Mouse (Mus musculus): ENCODE measurements around the gene Gm27027.
A peak's percentile ranks its signal among the peaks of the same experiment; 100 is the strongest.

Gm27027 gene

DNA sequence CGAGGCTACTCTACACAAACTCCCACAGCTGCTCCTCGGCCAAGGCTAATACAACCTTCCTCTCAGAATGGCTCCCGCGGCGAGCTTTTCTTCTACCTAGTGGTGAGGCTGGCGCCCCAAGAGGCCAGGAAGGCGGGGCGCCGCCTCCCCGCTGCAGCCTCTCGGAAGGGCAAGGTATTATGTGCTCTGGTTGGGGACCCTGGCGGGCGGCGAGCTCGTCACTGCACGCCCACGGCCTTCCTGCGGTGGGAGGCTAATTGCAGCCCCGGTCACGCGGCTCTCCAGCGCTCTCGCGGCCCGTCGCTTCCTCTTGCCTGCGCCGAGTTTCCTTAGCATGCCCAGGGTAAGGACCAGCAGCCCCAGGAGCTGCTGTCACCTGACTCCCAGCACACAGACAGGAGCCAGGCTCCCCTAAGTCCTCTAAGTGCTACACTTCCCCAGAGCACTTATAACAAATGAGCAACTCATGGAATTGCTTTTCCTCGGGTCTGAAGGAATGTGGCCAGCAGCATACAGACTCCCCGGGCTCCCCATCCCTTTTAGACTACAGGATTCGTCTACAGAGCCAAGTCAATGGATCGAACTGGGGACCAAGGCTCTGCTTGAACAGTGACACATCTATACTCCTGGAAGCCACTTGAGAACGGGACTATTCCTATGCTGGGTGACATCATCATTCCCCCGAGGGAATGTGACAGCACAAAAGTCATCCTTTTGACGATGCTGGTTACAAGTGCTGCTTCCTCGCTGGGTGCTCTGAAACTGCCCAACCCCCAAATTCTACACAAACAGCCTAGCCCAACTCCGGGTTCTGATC lies 19.5 kb downstream of the Gm27027 start:
- peak; percentile 29 to 74 for DNase-seq (ENCODE audit: low spot score in 2 of 2)

DNA sequence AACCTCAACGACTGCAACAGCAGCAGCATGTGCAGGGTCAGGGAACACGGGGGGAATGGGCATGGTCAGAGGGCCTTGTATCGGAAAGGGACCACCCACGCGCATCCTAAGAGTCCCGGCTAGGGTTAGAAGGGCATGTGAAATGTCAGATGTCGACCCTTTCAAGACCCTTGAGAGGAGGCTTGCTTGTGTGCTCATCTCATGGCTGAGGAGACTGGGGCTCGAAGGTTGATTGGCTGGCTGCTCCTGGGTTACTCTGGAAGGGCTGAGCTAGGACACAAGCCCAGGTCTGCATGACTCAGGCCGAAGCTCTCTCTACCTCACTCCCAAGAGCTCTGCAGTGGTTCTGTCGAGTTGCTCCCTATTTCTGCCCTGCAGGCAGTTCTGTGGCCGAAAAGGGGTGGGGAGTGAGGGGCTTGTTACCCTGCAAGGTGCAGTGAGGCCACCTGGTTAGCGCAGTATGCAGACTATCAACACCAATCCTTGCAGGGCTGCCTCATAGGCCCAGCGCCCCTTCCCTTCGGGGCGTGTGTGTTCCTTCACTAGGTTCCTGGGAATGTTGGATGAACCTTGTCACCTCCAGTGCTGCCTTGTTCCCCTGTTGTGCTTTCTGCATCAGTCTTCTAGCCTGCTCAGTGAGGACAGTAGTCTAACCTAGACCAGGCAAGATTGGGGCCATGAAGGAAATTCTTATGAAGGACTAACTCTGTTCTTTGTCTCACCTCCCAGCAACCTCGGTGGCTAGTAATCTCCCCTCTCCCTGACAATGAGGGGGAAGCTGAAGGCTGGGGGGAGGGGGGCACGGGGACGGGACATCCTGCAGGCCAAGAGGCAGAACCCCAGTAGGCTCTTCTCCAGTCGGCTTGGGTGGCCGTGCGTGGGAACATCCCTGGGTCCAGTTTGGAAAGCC lies 20.4 kb downstream of the Gm27027 start:
- no peak for DNase-seq (ENCODE audit: low spot score in 2 of 2)

DNA sequence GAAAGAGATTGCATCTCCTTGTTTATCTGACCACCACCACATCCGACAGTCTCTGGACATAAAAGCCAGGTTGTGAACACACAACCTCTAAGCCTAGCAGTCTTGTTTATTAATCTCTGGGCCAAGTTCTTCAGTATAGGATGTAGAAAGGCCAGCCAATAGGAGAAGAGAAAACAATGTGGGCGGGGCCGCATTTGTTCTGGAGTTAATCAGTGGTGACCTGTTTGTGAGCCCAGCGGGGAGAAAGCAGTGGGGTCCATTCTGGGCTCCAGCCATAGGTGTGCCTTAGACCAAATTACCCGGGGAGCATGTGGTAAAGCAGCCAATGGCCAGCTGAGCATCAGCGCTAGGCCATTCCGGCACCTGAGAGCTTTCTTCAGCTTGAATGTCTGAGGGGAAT lies 21.1 kb downstream of the Gm27027 start:
- no peak for DNase-seq (ENCODE audit: low spot score in 2 of 2)

GRCm38 (mm10) chr2:93971647-93972046 lies 24.5 kb downstream of the Gm27027 start:
- DNase-seq (ENCODE audit: low spot score in 2 of 2), result no peak

DNA sequence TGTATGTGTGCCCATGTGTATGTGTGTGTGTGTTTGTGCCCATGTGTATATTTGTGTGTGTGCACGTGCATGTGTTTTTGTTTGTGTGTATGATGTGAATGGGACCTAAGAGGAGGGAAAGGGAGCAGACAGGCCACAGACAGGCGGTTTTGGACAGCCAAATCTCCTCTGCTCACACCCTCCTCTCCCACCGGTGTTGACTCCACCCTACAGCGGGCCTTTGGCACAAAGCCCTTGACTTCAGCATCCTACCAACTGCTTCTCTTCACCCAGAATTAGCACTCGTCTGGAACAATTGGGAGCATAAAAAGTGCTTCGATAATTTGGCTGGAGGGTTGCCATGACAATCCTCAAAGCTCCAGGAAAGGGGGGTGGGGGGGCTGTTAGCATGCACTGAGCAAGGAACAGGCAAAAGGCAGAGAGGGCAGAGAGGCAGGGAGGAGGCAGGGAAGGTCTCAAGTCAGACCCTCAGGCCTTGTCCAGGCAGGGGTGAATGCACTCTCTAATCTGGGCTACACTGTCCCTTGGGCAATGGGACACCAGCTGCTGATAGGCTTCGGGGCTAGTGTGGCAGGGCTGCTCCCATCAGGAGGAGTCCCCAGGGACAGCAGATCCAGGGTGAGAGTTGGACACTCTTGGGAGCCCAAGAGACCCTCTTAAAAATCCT lies 31.5 kb downstream of the Gm27027 start:
- no peak for DNase-seq (ENCODE audit: low spot score in 2 of 2)

GRCm38 (mm10) chr2:93963802-93964201 lies 32.4 kb downstream of the Gm27027 start:
- no peak for DNase-seq (ENCODE audit: low spot score in 2 of 2)

DNA sequence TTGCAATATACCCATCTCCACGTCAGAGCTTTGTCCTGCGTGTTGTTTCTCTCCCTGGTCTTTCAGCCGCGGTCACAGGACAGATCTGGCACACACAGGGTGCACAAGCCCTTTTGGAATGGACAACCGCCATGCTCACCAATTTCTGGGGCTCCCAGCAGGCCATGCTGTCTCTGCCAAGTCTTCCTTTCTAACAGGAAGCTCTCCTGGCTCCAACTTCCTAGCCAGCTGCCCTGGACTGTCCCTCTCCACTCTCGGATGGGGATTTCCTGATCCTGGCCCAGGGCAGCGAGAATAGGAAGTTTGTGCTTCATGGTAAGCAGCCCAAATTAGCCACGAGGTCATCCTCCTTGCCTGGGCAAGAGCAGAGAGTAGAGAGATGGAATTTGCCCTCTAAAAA lies 34.4 kb downstream of the Gm27027 start:
- DNase-seq (ENCODE audit: low spot score in 2 of 2), result no peak

DNA sequence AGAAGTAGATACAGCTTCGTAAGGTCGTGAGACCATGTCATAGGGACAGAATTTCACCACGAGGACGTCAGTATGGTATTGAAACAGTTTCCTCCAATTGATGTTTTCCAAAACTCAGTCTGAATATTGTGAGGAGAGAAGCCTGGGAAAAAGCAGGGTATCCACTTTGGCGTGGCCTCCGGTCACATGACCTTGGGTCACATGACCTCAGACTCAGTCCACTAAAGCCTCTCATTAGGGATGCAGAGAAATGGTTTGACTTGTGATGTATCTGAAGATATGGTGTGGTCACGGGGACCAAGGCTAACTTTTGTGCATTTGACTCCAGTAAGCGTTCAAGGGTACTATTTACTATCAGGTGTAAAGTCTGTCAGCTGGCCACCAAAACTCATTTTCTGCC lies 36.8 kb downstream of the Gm27027 start:
- DNase-seq (ENCODE audit: low spot score in 2 of 2), result no peak

DNA sequence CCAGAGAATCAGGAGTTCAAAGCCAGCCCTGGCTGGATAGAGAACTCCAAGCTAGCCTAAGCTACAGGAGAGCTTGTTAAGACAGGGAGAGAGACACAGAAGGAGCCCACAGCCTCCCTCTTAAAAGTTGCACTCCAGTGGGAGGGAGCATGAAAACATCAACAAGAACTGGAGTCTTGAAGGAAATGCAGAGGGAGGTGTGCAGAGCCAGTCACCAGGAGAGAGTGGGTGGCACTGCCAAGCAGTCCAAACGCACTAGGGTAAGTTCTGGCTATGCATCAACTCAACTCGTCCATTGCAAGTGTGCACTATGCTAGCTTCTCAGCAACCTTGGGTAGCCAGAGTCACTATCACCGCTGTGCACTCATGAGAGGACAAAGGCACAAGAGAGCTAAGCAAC lies 37.9 kb downstream of the Gm27027 start:
- DNase-seq (ENCODE audit: low spot score in 2 of 2), result no peak

GRCm38 (mm10) chr2:93957785-93958175 lies 38.4 kb downstream of the Gm27027 start:
- no peak for DNase-seq (ENCODE audit: low spot score in 2 of 2)

GRCm38 (mm10) chr2:93956908-93957784 lies 39.0 kb downstream of the Gm27027 start, which contains the start of gene Gm13889:
Gene Gm13889 (minus strand): TSS chr2:93957201.
- DNase-seq (ENCODE audit: low spot score in 2 of 2), result peak; percentile 28 to 67

- DNase-seq (ENCODE audit: low spot score in 2 of 2), result no peak
Measured at GRCm38 (mm10) chr2:93956331-93956801, 39.8 kb downstream of the Gm27027 start.

- no peak for DNase-seq (ENCODE audit: low spot score in 2 of 2)
Measured at GRCm38 (mm10) chr2:93955886-93956285, 40.3 kb downstream of the Gm27027 start.

GRCm38 (mm10) chr2:93954781-93955578 lies 41.2 kb downstream of the Gm27027 start:
- no peak for DNase-seq (ENCODE audit: low spot score in 2 of 2)

DNA sequence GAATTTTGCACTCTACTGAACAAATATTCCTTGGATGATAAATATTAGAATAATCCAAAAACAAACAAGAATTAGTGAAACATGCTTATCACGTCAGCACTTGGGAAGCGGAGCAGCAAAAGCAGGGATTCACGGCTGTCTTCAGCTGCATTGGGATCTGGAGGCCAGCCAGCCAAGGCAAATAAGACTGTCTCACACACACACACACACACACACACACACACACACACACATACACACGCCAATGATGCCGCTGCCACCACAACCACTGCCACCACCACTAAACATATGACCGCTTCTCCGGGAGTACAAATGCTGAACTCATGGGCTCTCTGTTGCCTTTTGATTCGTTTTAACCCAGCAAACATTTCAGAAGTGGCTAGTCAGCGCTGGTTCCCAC lies 42.4 kb downstream of the Gm27027 start:
- no peak for DNase-seq (ENCODE audit: low spot score in 2 of 2)

DNA sequence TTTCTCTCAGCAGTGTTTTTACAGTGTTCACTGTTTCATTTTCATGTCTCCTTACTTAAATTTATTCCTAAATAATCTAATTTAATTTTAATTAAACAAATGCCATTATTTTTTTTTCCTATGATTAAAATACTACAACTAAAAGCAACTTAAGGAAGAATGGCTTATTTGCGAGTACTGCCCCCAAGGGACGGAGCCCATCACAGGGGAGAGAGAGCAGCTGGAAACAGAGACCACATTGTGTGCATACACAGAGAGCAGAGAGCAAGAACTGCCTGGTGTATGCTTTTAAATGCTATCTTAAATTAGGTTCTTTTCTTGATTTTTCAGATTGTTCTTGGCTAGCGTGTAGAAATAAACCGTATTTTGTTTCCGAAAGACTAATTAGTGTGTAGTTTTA lies 49.2 kb downstream of the Gm27027 start:
- no peak for DNase-seq (ENCODE audit: low spot score in 2 of 2)

DNA sequence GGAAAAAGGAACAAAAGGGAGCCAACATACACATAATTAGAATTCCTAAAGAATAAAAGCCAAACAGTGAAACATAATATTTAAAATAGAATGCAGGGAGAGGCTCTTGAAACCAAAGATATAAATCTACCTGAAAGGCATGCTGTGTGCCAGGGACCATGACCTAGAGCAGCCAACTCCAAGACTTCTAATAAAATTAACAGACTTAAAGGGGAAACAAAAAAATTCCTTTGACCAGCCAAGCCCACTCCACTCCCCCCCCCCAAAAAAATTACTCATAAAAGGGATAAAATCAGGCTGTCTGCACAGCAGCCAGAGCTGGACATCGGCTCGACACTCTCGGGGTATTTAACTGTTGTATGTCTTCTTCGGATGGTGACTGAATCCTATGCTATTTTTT lies 51.3 kb downstream of the Gm27027 start:
- DNase-seq (ENCODE audit: low spot score in 2 of 2), result no peak

GRCm38 (mm10) chr2:93944099-93944498 lies 52.1 kb downstream of the Gm27027 start:
- no peak for DNase-seq (ENCODE audit: low spot score in 2 of 2)

- DNase-seq (ENCODE audit: low spot score in 2 of 2), result no peak
Measured at GRCm38 (mm10) chr2:93941670-93942069, 54.5 kb downstream of the Gm27027 start.

DNA sequence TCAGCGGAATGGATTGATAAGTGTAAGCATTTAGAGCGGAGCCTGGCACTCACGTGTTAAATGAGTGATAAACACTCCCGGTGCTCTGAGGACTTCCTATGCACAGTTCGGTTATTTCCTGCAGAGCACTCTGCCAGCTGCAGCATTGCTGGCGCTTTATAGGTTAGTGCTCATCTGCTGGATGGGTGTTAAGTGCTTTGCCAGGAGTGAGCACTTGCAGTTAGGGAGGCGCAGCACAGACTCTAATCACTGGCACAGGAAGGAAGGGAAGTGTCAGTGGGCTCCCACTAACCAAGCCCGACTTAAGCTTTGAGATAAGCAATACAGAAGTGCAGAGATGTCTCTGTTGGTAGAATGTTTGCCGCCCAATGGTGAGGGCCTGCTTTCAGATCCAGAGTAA lies 57.6 kb downstream of the Gm27027 start:
- no peak for DNase-seq (ENCODE audit: low spot score in 2 of 2)
